Mouse (Mus musculus): ENCODE data around the gene Ralgapb. TPM values are rescaled to one million over a fixed set of nuclear protein-coding genes. Genes with fewer than 3 reads are reported as not detected.

Gene Ralgapb
- polyA plus RNA-seq, 1 experiment: 27.0 TPM

DNA sequence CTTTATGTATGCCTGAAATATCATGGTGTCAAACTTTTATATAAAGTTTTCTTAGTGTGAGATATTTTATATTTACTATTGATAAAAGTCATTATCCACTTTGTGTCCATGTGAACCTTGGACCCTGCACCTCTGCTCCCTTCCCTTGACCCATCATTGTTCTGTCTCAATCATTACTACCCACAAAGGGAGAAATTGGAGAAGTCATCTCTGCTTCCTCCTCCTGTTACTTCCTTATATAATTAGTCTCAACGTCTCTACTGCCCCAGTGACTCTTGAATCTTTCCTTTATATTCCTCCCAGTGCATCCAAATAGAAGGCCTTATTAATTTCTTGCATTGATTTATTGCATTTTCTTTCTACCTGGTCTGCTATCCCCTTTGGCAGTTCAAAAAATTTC, 52.8 kb downstream of the Ralgapb start:
- TF ChIP-seq POLR2A (IDR thresholded peaks at IDR 0.05; ENCODE audit: borderline replicate concordance, low read depth, low read length): no peak
- no peak for TF ChIP-seq CTCF (IDR thresholded peaks at IDR 0.05; ENCODE audit: low read depth, low read length)
- H3K4me1 ChIP-seq (ENCODE audit: control insufficient read depth, insufficient read depth, low read length): peaks cover 6% of the 10 kb centered on the region
- no peak overlapping the region for H3K4me3 ChIP-seq (ENCODE audit: insufficient read depth, low read length)
- no peak overlapping the region for H3K27ac ChIP-seq (ENCODE audit: insufficient read depth, low read depth, low read length)

DNA sequence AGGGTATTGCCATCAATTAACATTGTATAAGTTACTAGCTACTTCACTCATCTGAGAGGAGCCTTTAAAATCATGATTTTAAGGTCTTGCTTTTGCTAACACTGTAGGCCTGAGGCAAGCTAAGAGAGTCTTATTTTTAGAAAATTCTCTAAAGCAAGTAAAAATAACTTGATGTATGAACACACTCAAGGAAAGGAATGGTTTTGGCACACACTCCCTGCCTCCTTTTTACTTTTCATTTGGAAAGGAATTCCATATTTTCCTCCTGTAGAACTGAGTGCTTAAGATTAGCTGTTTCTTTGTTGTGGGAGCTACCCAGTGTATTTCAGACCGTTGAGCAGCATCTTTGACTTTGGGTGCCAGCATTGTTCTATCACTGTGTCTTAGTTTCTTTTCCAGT, 64.5 kb downstream of the Ralgapb start:
- TF ChIP-seq POLR2A (IDR thresholded peaks at IDR 0.05; ENCODE audit: borderline replicate concordance, low read depth, low read length): no peak
- TF ChIP-seq CTCF (IDR thresholded peaks at IDR 0.05; ENCODE audit: low read depth, low read length): no peak
- Histone ChIP-seq H3K4me3 (ENCODE audit: insufficient read depth, low read length) (no peak overlapping the region), H3K4me1 (ENCODE audit: control insufficient read depth, insufficient read depth, low read length) (no peaks in the 10 kb centered on the region)

DNA sequence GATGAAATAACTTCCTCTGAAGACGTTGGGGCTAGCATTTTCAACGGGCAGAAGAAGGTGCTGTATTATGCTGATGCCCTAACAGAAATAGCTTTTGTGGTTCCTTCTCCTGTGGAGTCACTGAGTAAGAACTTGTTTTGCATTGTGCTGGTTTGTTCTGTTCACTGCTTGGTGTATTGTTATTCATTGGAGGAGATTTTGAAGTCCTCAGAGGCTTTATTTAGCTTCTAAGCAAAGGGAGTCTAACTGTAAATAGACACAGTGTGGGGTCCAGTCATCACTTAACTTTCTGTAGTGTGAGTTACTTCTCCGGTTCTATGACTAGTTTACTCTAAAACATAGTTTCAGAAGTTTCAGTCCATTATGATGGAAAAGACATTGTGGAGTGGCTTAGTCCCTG, 68.0 kb downstream of the Ralgapb start:
- H3K4me1 ChIP-seq (ENCODE audit: control insufficient read depth, insufficient read depth, low read length): no peaks in the 10 kb centered on the region
- TF ChIP-seq POLR2A (IDR thresholded peaks at IDR 0.05; ENCODE audit: borderline replicate concordance, low read depth, low read length) (no peak), CTCF (IDR thresholded peaks at IDR 0.05; ENCODE audit: low read depth, low read length) (no peak)
- no peak overlapping the region for H3K27ac ChIP-seq (ENCODE audit: insufficient read depth, low read depth, low read length)
- H3K4me3 ChIP-seq (ENCODE audit: insufficient read depth, low read length): no peak overlapping the region

More for the DNA sequence above, 64.5 kb downstream of the Ralgapb start:
- no peak overlapping the region for H3K27ac ChIP-seq (ENCODE audit: insufficient read depth, low read depth, low read length)

DNA sequence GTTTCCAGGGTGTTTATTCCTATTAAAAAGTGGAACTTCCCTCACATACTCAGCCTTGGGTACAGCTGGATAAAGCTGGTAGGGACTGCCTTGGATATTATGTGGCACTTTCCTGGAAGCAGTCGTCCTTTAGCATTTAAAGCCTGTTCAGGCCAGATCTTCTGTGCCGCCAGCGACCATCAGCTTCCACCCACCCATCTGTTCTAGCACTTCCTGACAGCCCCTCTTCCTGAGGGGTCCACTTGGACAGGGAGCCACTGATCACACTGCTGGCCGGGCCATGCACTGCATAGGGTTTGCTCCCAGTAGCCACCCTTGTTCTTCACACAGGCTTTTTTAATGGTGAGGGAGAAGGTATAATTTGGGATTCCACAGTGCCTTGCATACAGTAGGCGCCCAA, 88.8 kb downstream of the Ralgapb start:
- Histone ChIP-seq H3K4me1 (ENCODE audit: control insufficient read depth, insufficient read depth, low read length) (peaks cover 2% of the 10 kb centered on the region; the same call in 1 of the 2 replicates), H3K4me3 (ENCODE audit: insufficient read depth, low read length) (no peak overlapping the region), H3K27ac (ENCODE audit: insufficient read depth, low read depth, low read length) (no peak overlapping the region)
- no peak for TF ChIP-seq CTCF (IDR thresholded peaks at IDR 0.05; ENCODE audit: low read depth, low read length)
- no peak for TF ChIP-seq POLR2A (IDR thresholded peaks at IDR 0.05; ENCODE audit: borderline replicate concordance, low read depth, low read length)

DNA sequence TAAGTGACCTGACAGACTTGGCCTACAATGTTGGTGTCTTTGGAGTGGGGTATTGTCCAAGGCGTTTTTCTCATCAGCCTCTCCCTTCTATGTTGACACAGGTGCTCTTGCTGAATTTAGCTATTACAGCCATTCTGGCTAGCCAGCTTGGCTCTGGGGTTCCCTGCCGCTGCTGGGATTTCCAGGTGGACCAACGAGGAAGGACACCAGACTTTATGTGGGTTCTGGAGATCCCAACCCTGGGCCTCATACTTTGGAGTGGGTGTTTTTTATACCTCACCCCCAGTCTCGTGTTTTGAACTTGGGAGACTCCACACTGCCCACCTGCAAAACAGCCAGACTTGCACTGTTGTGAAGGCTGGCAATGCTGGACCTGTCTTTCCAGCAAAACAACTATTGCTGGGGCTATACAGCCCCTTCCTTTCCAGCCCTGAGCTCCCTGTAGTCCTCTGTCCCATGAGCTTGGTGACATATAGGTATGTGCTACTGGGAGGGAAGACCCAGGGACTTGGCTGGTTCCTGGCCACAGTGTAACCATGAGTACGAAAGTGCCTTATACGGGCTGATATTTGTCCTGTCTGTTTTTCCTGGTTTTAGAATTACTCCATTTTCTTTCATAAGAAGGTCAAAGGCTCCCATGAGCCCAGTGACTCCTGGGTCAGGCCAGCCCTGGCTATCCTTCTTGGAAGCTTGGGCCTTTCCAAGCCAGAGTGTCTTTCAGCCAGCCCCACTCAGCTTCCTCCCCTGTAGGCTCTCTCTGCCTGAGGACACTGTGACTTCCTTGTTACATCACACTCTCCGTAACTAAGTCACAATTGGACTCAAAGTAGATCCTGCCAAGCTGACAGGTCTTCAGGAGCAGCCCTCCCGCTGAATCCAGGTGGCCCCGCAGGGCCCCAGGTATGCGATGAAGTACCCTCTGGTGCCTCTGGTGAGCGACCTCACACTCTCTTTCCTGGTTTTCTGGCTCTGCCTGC, 92.5 kb downstream of the Ralgapb start, which contains the start of gene Adig:
Adig (plus strand) TSS at position 777 of the 977 bp plus-strand sequence.
- Histone ChIP-seq H3K27ac (ENCODE audit: insufficient read depth, low read depth, low read length) (no peak within 1 kb of the TSS), H3K4me3 (ENCODE audit: insufficient read depth, low read length) (no peak within 1 kb of the TSS), H3K4me1 (ENCODE audit: control insufficient read depth, insufficient read depth, low read length) (peaks cover 2% of the 10 kb centered on the region; the same call in 1 of the 2 replicates)
- TF ChIP-seq CTCF (IDR thresholded peaks at IDR 0.05; ENCODE audit: low read depth, low read length) (no peak), POLR2A (IDR thresholded peaks at IDR 0.05; ENCODE audit: borderline replicate concordance, low read depth, low read length) (no peak)

DNA sequence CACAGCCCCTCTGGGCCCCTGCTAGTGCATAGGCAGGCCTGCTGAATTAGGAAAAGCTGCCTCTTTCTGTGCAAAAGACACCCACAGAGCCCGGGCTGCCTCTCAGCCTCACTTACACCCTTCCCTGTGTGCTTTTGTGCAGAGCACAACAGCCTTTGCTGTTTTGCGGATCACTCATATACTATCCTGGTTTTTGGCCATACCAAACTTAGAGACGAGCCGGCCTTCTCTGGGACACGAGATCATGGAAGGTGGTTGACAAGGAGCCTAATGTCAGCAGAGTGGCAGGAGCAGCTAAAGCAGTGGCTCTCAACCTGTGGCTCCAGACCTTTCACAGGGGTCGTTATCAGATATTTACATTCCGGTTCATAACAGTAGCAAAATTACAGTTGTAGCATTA, 93.6 kb downstream of the Ralgapb start:
- Histone ChIP-seq H3K4me1 (ENCODE audit: control insufficient read depth, insufficient read depth, low read length) (no peaks in the 10 kb centered on the region), H3K4me3 (ENCODE audit: insufficient read depth, low read length) (no peak overlapping the region), H3K27ac (ENCODE audit: insufficient read depth, low read depth, low read length) (no peak overlapping the region)
- TF ChIP-seq CTCF (IDR thresholded peaks at IDR 0.05; ENCODE audit: low read depth, low read length) (no peak), POLR2A (IDR thresholded peaks at IDR 0.05; ENCODE audit: borderline replicate concordance, low read depth, low read length) (no peak)

DNA sequence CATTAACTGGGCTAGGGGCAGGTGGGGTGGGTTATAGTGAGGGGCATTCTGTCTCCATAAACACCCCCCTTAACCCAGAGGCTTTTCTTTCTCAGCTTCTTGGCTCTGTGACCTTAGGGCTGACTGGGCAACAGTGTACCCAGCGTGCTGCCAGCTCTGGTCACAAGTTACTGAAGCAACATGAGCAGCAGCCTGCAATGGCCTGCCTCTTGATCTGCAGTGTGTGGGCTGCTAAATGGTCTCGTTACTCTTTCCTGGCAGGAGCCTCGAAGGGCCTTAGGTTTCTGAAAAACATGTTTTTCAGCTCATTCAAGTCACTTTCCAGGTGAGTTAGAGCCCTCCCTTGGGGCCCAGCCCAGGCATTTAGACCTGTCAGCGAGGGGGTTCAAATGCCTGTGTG, 94.0 kb downstream of the Ralgapb start:
- TF ChIP-seq POLR2A (IDR thresholded peaks at IDR 0.05; ENCODE audit: borderline replicate concordance, low read depth, low read length): no peak
- no peak for TF ChIP-seq CTCF (IDR thresholded peaks at IDR 0.05; ENCODE audit: low read depth, low read length)
- H3K4me1 ChIP-seq (ENCODE audit: control insufficient read depth, insufficient read depth, low read length): no peaks in the 10 kb centered on the region
- no peak overlapping the region for H3K4me3 ChIP-seq (ENCODE audit: insufficient read depth, low read length)
- H3K27ac ChIP-seq (ENCODE audit: insufficient read depth, low read depth, low read length): no peak overlapping the region

DNA sequence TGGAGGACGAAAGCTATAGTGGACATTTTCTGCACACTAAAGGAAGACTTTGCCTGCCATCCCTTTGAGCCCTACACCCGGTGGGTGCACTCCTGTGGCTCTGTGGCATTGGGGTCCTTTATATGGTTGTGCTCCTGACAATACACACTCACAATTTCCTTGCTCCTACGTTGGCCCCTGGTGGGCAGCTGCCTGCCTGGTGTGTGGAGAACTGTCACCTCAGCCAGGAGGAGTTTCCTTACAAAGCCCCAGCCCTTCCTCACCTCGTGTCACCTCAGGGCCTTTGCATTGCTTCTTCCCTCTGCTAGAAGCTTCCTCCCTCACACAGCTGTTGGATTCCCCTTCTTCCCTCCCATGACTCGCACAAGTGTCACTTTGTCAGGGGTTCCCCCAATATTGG, 96.8 kb downstream of the Ralgapb start:
- Histone ChIP-seq H3K4me3 (ENCODE audit: insufficient read depth, low read length) (no peak overlapping the region), H3K4me1 (ENCODE audit: control insufficient read depth, insufficient read depth, low read length) (no peaks in the 10 kb centered on the region), H3K27ac (ENCODE audit: insufficient read depth, low read depth, low read length) (no peak overlapping the region)
- TF ChIP-seq CTCF (IDR thresholded peaks at IDR 0.05; ENCODE audit: low read depth, low read length) (no peak), POLR2A (IDR thresholded peaks at IDR 0.05; ENCODE audit: borderline replicate concordance, low read depth, low read length) (no peak)

DNA sequence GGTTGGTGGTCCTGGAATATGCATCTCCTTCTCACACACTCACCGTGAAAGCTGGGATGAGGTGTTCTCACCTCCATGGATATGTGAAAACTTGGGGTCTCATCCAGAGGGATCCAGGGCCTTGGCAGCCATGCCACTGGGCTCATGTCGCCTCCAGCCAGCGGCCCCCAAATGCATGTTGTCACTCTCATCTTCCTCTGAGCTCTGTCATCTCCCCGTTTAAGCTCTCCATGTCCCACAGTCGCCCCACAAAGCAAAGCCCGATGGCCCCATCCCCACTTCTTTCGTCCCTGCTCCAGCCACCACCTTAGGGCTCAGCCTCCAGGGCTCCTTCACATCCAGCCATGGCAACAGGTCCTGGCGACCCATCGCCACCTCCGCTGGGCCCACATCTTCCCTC, 97.4 kb downstream of the Ralgapb start:
- TF ChIP-seq CTCF (IDR thresholded peaks at IDR 0.05; ENCODE audit: low read depth, low read length) (no peak), POLR2A (IDR thresholded peaks at IDR 0.05; ENCODE audit: borderline replicate concordance, low read depth, low read length) (no peak)
- no peak overlapping the region for H3K27ac ChIP-seq (ENCODE audit: insufficient read depth, low read depth, low read length)
- H3K4me1 ChIP-seq (ENCODE audit: control insufficient read depth, insufficient read depth, low read length): no peaks in the 10 kb centered on the region
- no peak overlapping the region for H3K4me3 ChIP-seq (ENCODE audit: insufficient read depth, low read length)

DNA sequence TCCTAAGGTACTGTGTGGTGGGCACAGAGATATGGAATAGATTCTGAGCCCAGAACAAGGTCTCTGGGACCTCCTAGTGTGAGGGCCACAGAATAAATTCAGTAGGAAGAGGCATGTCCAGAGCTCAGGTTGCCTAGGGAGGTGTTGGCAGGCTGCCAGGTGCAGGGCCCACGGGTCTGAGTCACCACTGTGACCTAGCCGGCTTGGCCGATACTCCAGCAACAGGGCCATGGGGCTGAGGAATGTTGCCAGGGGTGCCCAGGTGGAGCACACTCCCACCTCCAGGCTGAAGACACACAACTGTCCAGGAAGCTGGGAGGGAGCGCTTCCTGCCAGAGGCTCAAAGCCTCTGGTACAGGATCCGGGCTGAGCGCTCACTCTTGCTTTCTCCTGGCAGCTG, 101.0 kb downstream of the Ralgapb start:
- Histone ChIP-seq H3K4me1 (ENCODE audit: control insufficient read depth, insufficient read depth, low read length) (no peaks in the 10 kb centered on the region), H3K27ac (ENCODE audit: insufficient read depth, low read depth, low read length) (no peak overlapping the region), H3K4me3 (ENCODE audit: insufficient read depth, low read length) (no peak overlapping the region)
- TF ChIP-seq POLR2A (IDR thresholded peaks at IDR 0.05; ENCODE audit: borderline replicate concordance, low read depth, low read length): no peak
- TF ChIP-seq CTCF (IDR thresholded peaks at IDR 0.05; ENCODE audit: low read depth, low read length): no peak

All from bone marrow macrophage, adult 2 months (primary cell).